Mouse (Mus musculus) CH12.LX (cell line): ENCODE measurements at regions not wholly inside any gene's neighbourhood (a gene's known extent, or its start where the extent isn't known, plus 50 kb on each side); places are given as distances from the start of the nearest gene placed in this dataset.

Experiments used
- DNase-seq: peaks from one replicate; pipeline ENCODE4 v3.0.0-alpha.2; 2013; ENCODE audit errors: extremely low read depth
- H3K27ac ChIP-seq: 2 replicates; pipeline ENCODE4 v1.5.1; 2012; ENCODE audit warnings: low read depth, mild to moderate bottlenecking, control low read depth, moderate library complexity; ENCODE audit not compliant: insufficient read depth
- H3K27me3 ChIP-seq: replicated peaks from 2 replicates; pipeline ENCODE3; 2012; ENCODE audit warnings: inconsistent platforms
- H3K36me3 ChIP-seq, 2 experiments: replicated peaks in 1 of 2; 2 replicates each; pipeline versions ENCODE3 to v1.6.1; 2012; ENCODE audit warnings: inconsistent platforms in 1 of 2, low read length in 1 of 2, mild to moderate bottlenecking in 1 of 2, mixed read lengths in 1 of 2, moderate library complexity in 1 of 2; ENCODE audit not compliant: control insufficient read depth in 1 of 2, insufficient read depth in 1 of 2
- H3K4me1 ChIP-seq, 2 experiments: 2 replicates each; pipeline ENCODE4 v1.6.1; 2012; ENCODE audit warnings: inconsistent platforms in 1 of 2, moderate library complexity in 1 of 2; ENCODE audit not compliant: insufficient read depth in 2 of 2, control insufficient read depth in 1 of 2
- H3K4me2 ChIP-seq: 2 replicates; pipeline ENCODE4 v1.6.1; 2012; ENCODE audit warnings: low read depth, mild to moderate bottlenecking, control low read depth; ENCODE audit not compliant: poor library complexity, insufficient read depth, severe bottlenecking
- H3K4me3 ChIP-seq, 3 experiments: fragments of 150-350 bp in 1 of 3; sonication (generic) in 1 of 3; replicated peaks in 1 of 3; 2 replicates each; pipeline versions ENCODE3 to v1.5.1; 2011 to 2012; ENCODE audit warnings: low read depth in 2 of 3, low read length in 2 of 3, mild to moderate bottlenecking in 2 of 3, moderate library complexity in 2 of 3, control low read depth in 1 of 3, improper control_type of control experiment in 1 of 3, inconsistent platforms in 1 of 3, mixed read lengths in 1 of 3; ENCODE audit not compliant: poor library complexity in 1 of 3
- H3K79me2 ChIP-seq: replicated peaks from 2 replicates; pipeline ENCODE4 v1.6.1; 2012; ENCODE audit warnings: mild to moderate bottlenecking, moderate library complexity; ENCODE audit not compliant: control insufficient read depth, poor library complexity, insufficient read depth, severe bottlenecking; ENCODE audit errors: extremely low read depth
- H3K9ac ChIP-seq: 2 replicates; pipeline ENCODE4 v1.6.1; 2012; ENCODE audit warnings: low read depth, mild to moderate bottlenecking, control low read depth, moderate library complexity; ENCODE audit not compliant: insufficient read depth
- H3K9me3 ChIP-seq: replicated peaks from 2 replicates; pipeline ENCODE3; 2012; ENCODE audit warnings: low read length, inconsistent platforms, mixed read lengths
- CHD1 ChIP-seq: IDR thresholded peaks from 2 replicates; pipeline ENCODE4 v1.6.1; 2012; ENCODE audit warnings: low read depth, low read length, improper control_type of control experiment, inconsistent platforms
- CHD2 ChIP-seq: IDR thresholded peaks from 2 replicates; pipeline ENCODE4 v1.6.1; 2011; ENCODE audit warnings: low read length, improper control_type of control experiment
- CTCF ChIP-seq, 2 experiments: IDR thresholded peaks in 1 of 2; conservative IDR thresholded peaks in 1 of 2; 2 replicates each; pipeline ENCODE4 v1.5.1; 2011 to 2012; ENCODE audit warnings: low read depth in 2 of 2, low read length in 2 of 2, improper control_type of control experiment in 1 of 2, inconsistent platforms in 1 of 2, mild to moderate bottlenecking in 1 of 2, moderate library complexity in 1 of 2
- E2F4 ChIP-seq: IDR thresholded peaks from 2 replicates; pipeline ENCODE4 v1.6.1; 2011; ENCODE audit warnings: low read depth, low read length, improper control_type of control experiment; ENCODE audit not compliant: insufficient replicate concordance
- ELF1 ChIP-seq: IDR thresholded peaks from 2 replicates; pipeline ENCODE4 v1.6.1; 2014; ENCODE audit warnings: low read depth, mild to moderate bottlenecking, inconsistent platforms, low read length, improper control_type of control experiment
- ETS1 ChIP-seq: conservative IDR thresholded peaks from 2 replicates; pipeline ENCODE4 v1.6.1; 2012; ENCODE audit warnings: low read depth, mild to moderate bottlenecking, inconsistent platforms, low read length, improper control_type of control experiment, moderate library complexity
- GABPA ChIP-seq: IDR thresholded peaks from 2 replicates; pipeline ENCODE4 v1.6.1; 2012; ENCODE audit warnings: low read depth, low read length, improper control_type of control experiment, inconsistent platforms; ENCODE audit not compliant: insufficient replicate concordance
- IRF4 ChIP-seq: IDR thresholded peaks from 2 replicates; pipeline ENCODE4 v1.6.1; 2014; ENCODE audit warnings: low read depth, mild to moderate bottlenecking, inconsistent platforms, low read length, improper control_type of control experiment
- JUN ChIP-seq: IDR thresholded peaks from 2 replicates; pipeline ENCODE4 v1.6.1; 2011; ENCODE audit warnings: low read depth, mild to moderate bottlenecking, low read length, improper control_type of control experiment, moderate library complexity; ENCODE audit not compliant: insufficient read depth
- JUND ChIP-seq: conservative IDR thresholded peaks from 2 replicates; pipeline ENCODE4 v1.6.1; 2011; ENCODE audit warnings: low read depth, low read length, improper control_type of control experiment
- KAT2A ChIP-seq: IDR thresholded peaks from 2 replicates; pipeline ENCODE4 v1.6.1; 2012; ENCODE audit warnings: low read length, improper control_type of control experiment, inconsistent platforms; ENCODE audit not compliant: insufficient replicate concordance
- MAFK ChIP-seq: IDR thresholded peaks from 2 replicates; pipeline ENCODE4 v1.6.1; 2011; ENCODE audit warnings: low read length, improper control_type of control experiment; ENCODE audit not compliant: insufficient replicate concordance
- MAX ChIP-seq: IDR thresholded peaks from 2 replicates; pipeline ENCODE4 v1.6.1; 2011; ENCODE audit warnings: low read length, improper control_type of control experiment
- MEF2A ChIP-seq: IDR thresholded peaks from 2 replicates; pipeline ENCODE4 v1.6.1; 2014; ENCODE audit warnings: low read depth, mild to moderate bottlenecking, inconsistent platforms, low read length, improper control_type of control experiment, borderline replicate concordance
- MYC ChIP-seq: IDR thresholded peaks from 2 replicates; pipeline ENCODE4 v1.6.1; 2011; ENCODE audit warnings: low read depth, mild to moderate bottlenecking, improper control_type of control experiment, low read length
- NELFE ChIP-seq: IDR thresholded peaks from 2 replicates; pipeline ENCODE4 v1.6.1; 2011; ENCODE audit warnings: low read depth, low read length, improper control_type of control experiment
- NRF1 ChIP-seq: IDR thresholded peaks from 2 replicates; pipeline ENCODE4 v1.6.1; 2014; ENCODE audit warnings: low read depth, mild to moderate bottlenecking, inconsistent platforms, low read length, improper control_type of control experiment, moderate library complexity
- POLR2AphosphoS2 ChIP-seq: IDR thresholded peaks from 2 replicates; pipeline ENCODE4 v1.6.1; 2011; ENCODE audit warnings: low read depth, low read length, improper control_type of control experiment
- RAD21 ChIP-seq: IDR thresholded peaks from 2 replicates; pipeline ENCODE4 v1.6.1; 2011; ENCODE audit warnings: low read depth, mild to moderate bottlenecking, low read length, improper control_type of control experiment, moderate library complexity
- RCOR1 ChIP-seq: conservative IDR thresholded peaks from 2 replicates; pipeline ENCODE4 v1.6.1; 2012; ENCODE audit warnings: low read depth, mild to moderate bottlenecking, inconsistent platforms, low read length, improper control_type of control experiment
- SIN3A ChIP-seq: IDR thresholded peaks from 2 replicates; pipeline ENCODE4 v1.6.1; 2012; ENCODE audit warnings: low read length, improper control_type of control experiment, inconsistent platforms
- SMC3 ChIP-seq: IDR thresholded peaks from 2 replicates; pipeline ENCODE4 v1.6.1; 2011; ENCODE audit warnings: low read depth, low read length, improper control_type of control experiment
- TBP ChIP-seq: conservative IDR thresholded peaks from 2 replicates; pipeline ENCODE4 v1.6.1; 2011; ENCODE audit warnings: low read depth, low read length, improper control_type of control experiment
- TCF12 ChIP-seq: IDR thresholded peaks from 2 replicates; pipeline ENCODE4 v1.6.1; 2014; ENCODE audit warnings: low read depth, mild to moderate bottlenecking, inconsistent platforms, low read length, improper control_type of control experiment
- UBTF ChIP-seq: IDR thresholded peaks from 2 replicates; pipeline ENCODE4 v1.6.1; 2012; ENCODE audit warnings: low read depth, mild to moderate bottlenecking, inconsistent platforms, low read length, improper control_type of control experiment, moderate library complexity
- USF2 ChIP-seq: conservative IDR thresholded peaks from 2 replicates; pipeline ENCODE4 v1.6.1; 2011; ENCODE audit warnings: low read depth, low read length, improper control_type of control experiment
- ZC3H11A ChIP-seq: IDR thresholded peaks from 2 replicates; pipeline ENCODE4 v1.6.1; 2012; ENCODE audit warnings: low read depth, mild to moderate bottlenecking, inconsistent platforms, low read length, improper control_type of control experiment
- ZNF384 ChIP-seq: IDR thresholded peaks from 2 replicates; pipeline ENCODE4 v1.6.1; 2012; ENCODE audit warnings: low read depth, low read length, improper control_type of control experiment, inconsistent platforms
- dilution Hi-C: fragments of 300-500 bp; cut with MboI; formaldehyde crosslinking; loops from 2 replicates; pipeline ENCODE4 v1.14.3; 2020; ENCODE audit warnings: low sequenced_read_pairs; ENCODE audit not compliant: extremely low pct_unique_long_range_greater_than_20kb, extremely low pct_ligation_motif_present
- in situ Hi-C: fragments of 300-500 bp; cut with MboI; formaldehyde crosslinking; loops from 3 replicates; pipeline ENCODE4 v1.14.3; 2019; ENCODE audit warnings: low sequenced_read_pairs, low pct_ligation_motif_present, low pct_unique_long_range_greater_than_20kb, mixed read lengths

GRCm38 (mm10) chr14:76665754-76666371, 109.2 kb upstream of the Serp2 start:
- H3K4me2 ChIP-seq: peak overlapping the region; percentile 46; the same call in 1 of the 2 replicates
- no peaks in the 10 kb centered on the region for H3K36me3 ChIP-seq
- in situ Hi-C loops: no loop called here
- H3K9me3 ChIP-seq: no peaks in the 10 kb centered on the region
- no peak for DNase-seq
- H3K79me2 ChIP-seq: no peaks in the 10 kb centered on the region
- dilution Hi-C loops: no loop called here
- TF ChIP-seq CHD2: no peak
- no peak for TF ChIP-seq MEF2A
- no peak for TF ChIP-seq KAT2A
- no peak for TF ChIP-seq CTCF (conservative IDR thresholded peaks at IDR 0.05 in 1 of 2, IDR thresholded peaks at IDR 0.05 in 1 of 2; ENCODE audit: low read depth in 2 of 2, low read length in 2 of 2)
- TF ChIP-seq RAD21: no peak
- TF ChIP-seq MAX: no peak
- TF ChIP-seq TCF12: no peak
- TF ChIP-seq IRF4: no peak
- TF ChIP-seq NRF1: no peak
- TF ChIP-seq JUND: no peak
- TF ChIP-seq SMC3: no peak
- no peak for TF ChIP-seq MYC
- TF ChIP-seq USF2: no peak
- TF ChIP-seq GABPA: no peak
- no peak for TF ChIP-seq RCOR1
- TF ChIP-seq UBTF: no peak
- no peak for TF ChIP-seq NELFE
- no peak for TF ChIP-seq ETS1
- no peak for TF ChIP-seq JUN
- H3K27me3 ChIP-seq: no peaks in the 10 kb centered on the region
- H3K27ac ChIP-seq: no peak overlapping the region
- H3K4me3 ChIP-seq: no peak overlapping the region
- no peak overlapping the region for H3K9ac ChIP-seq
- H3K4me1 ChIP-seq: peaks cover 0 to 4% of the 10 kb centered on the region in 2 experiments; a peak in 1 of 4 replicates

DNA sequence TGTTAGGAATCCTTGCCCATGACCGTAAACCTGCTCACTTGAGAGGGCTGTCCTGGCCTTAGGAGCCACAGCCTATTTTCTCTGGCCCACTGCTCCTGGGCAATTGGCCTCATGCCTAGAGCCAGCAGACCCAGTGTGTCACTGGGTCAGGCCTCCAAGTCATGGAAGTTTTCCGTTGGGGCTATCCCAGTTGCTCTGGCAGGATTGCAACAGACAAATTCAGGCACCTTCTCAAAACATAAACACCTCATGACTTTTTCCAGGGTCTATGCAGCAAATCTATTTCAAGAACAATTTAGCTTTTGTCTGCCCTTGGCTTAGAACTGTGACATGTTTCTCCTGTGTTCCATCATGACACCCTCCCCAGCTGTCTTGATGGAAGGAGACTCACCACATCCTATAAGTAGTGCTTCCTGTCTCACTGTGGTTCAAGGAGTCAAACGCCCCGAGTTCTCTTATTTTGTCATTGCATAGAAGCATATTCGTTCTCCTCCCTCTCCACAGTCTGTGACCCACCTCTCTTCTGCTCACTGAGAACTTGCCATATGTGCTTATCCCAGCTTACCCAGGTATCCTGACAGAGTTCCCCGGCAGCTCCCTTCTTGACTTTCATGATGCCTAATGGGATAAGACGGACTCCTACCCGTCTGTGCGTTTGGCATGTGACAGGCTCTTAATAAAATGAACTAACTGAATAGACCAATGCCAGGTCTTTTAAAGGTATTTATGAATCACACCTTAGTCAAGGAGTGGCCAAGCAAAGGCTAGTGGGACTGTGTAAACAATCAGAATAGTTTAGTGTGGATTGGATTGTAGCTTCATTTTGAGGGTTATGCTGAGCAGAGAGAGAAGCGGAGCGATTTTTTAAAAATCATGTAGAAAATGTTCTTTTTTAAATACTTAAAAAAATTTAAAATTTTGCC, 108.2 kb upstream of the Serp2 start:
- H3K79me2 ChIP-seq: no peaks in the 10 kb centered on the region
- peaks cover 0 to 4% of the 10 kb centered on the region in 2 experiments; a peak in 1 of 4 replicates for H3K4me1 ChIP-seq
- H3K9me3 ChIP-seq: no peaks in the 10 kb centered on the region
- H3K27me3 ChIP-seq: no peaks in the 10 kb centered on the region
- dilution Hi-C loops (no loop called here), in situ Hi-C loops (no loop called here)
- H3K4me3 ChIP-seq: no peak overlapping the region
- H3K27ac ChIP-seq: no peak overlapping the region
- TF ChIP-seq UBTF: no peak
- TF ChIP-seq SIN3A: no peak
- no peak for TF ChIP-seq TCF12
- TF ChIP-seq NRF1: no peak
- no peak for TF ChIP-seq ZNF384
- no peak for TF ChIP-seq RCOR1
- TF ChIP-seq JUND: no peak
- TF ChIP-seq ELF1: no peak
- TF ChIP-seq RAD21: no peak
- TF ChIP-seq MEF2A: no peak
- no peak for TF ChIP-seq ETS1
- no peak for TF ChIP-seq CHD1
- TF ChIP-seq MAFK: no peak
- TF ChIP-seq TBP: no peak
- TF ChIP-seq E2F4: no peak
- no peak for TF ChIP-seq POLR2AphosphoS2
- no peak for TF ChIP-seq ZC3H11A
- no peak for TF ChIP-seq JUN
- no peak for TF ChIP-seq NELFE
- no peak overlapping the region for H3K4me2 ChIP-seq
- DNase-seq: no peak
- H3K9ac ChIP-seq: no peak overlapping the region
- H3K36me3 ChIP-seq: no peaks in the 10 kb centered on the region
